Mouse (Mus musculus): ENCODE measurements around the gene H6pd.

DNA sequence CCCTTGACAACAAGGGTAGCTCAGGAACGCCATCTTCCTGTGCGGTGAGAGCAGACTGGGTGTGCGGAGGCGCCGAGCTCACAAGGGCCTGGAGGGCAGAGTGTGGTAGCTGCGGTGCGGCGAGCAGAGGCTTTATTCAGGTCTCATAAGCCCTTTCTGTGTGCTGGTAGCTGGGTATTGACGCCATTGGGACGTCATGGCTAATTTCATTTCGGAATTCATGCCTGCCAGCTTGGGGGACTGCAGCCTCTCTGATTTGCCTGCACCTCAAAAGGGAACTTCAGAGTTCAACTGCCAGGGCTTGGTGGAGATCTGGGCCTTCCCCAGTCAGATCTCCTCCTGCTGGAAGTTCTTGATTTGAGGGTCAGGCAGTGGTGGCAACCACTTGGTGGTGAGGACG lies 48.9 kb upstream of the H6pd start:
- TF ChIP-seq CTCF (IDR thresholded peaks at IDR 0.05; ENCODE audit: low read depth, low read length) (no peak), POLR2A (IDR thresholded peaks at IDR 0.05; ENCODE audit: insufficient read depth, low read length) (no peak)

All from ES-Bruce4 (cell line).